Mouse (Mus musculus): ENCODE measurements around the gene Dlgap3.

- TF ChIP-seq POLR2A (IDR thresholded peaks at IDR 0.05; ENCODE audit: low read depth, low read length) (no peak), CTCF (conservative IDR thresholded peaks at IDR 0.05; ENCODE audit: insufficient read depth, insufficient read length, low read depth, low read length) (no peak)
These were observed 12.0 kb downstream of the Dlgap3 start for GRCm38 (mm10) chr4:127181010-127181409.
